Mouse (Mus musculus) right cerebral cortex, postnatal 25 days (tissue): ENCODE measurements around the gene Cdh4.

Experiments
- DNase-seq: peaks from one replicate; pipeline ENCODE4 v3.0.0; 2022

Cdh4 gene

DNA sequence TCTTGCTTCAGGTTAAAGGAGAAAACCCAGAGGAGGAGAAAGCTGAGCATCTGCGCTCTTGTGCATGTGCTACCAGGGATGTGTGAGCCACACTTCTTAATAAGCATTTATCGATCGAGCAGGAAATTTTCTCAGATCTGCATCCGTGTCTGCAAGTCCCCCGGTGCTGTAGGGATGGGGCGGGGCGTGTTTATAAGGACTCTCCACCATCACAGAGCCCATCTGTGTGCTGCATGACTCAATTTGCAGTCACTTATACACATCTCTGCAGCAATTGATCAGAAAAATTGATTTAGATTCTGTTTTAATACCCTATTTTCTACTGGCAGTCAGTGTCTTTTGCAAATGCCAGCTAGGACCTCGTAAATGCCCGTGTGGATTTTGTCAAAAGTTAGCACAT is 311.6 kb downstream of the Cdh4 start:
- DNase-seq = no peak

DNA sequence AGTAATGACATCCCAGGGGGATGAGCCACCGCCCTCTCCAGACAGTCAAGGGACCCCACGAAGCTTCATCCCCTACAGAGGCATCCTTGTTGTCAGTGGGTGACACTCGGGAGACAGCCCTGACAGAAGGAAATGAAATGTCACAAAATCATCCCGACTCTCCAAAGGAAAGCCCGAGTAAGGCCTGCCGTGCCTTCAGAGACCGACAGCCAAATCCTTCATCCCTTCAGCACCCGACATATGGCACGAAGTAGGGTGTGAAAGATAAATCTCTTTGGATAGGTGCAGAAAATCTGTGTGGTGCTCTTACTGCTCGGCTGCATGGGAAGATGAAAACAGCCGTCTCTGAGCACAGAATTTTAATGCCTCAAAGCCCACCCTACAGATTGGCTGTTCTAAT is 312.5 kb downstream of the Cdh4 start:
- DNase-seq = no peak

GRCm38 (mm10) chr2:179761718-179762441 is 319.6 kb downstream of the Cdh4 start:
- no peak for DNase-seq

- peak; percentile 64 for DNase-seq
Measured at GRCm38 (mm10) chr2:179762521-179763305, 320.5 kb downstream of the Cdh4 start.

GRCm38 (mm10) chr2:179764460-179764859 is 322.2 kb downstream of the Cdh4 start:
- DNase-seq = no peak

GRCm38 (mm10) chr2:179766664-179767526 is 324.7 kb downstream of the Cdh4 start:
- no peak for DNase-seq

DNA sequence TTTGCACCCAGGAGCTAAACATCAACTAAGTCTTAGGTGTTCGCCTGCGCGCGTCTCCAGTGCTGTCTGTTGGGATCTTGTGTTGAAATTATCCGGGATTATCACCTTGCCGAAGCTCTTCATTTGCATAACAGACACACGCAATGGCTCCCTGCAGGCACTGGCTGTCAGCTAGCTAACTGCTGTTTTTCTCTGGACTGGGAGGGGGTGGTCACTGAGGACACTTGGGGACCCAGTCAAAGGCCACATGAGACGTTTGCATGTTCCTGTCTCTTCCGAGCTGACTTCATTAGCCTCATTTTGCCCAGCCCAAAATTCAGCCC is 325.3 kb downstream of the Cdh4 start:
- DNase-seq = no peak

DNA sequence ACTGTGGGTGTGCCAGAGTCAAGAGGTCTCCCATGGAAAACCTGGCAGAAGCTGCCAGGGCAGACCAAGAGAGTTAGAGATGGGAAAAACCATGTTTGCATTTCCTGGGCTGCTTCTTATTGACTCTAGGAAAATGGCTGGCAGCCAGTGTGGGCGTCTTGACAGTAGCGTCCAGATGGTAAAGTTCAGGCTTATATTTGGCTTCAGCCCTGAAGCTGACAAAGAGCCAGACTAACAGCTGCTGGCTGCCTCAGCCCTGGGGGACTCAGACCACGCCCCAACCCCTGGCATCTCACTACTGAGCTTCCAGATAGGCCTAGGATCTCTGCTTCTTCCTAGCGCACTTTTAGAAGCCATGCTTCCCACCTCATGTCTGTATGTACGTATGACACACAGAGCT is 326.9 kb downstream of the Cdh4 start:
- no peak for DNase-seq

GRCm38 (mm10) chr2:179769943-179770342 is 327.7 kb downstream of the Cdh4 start:
- no peak for DNase-seq

DNA sequence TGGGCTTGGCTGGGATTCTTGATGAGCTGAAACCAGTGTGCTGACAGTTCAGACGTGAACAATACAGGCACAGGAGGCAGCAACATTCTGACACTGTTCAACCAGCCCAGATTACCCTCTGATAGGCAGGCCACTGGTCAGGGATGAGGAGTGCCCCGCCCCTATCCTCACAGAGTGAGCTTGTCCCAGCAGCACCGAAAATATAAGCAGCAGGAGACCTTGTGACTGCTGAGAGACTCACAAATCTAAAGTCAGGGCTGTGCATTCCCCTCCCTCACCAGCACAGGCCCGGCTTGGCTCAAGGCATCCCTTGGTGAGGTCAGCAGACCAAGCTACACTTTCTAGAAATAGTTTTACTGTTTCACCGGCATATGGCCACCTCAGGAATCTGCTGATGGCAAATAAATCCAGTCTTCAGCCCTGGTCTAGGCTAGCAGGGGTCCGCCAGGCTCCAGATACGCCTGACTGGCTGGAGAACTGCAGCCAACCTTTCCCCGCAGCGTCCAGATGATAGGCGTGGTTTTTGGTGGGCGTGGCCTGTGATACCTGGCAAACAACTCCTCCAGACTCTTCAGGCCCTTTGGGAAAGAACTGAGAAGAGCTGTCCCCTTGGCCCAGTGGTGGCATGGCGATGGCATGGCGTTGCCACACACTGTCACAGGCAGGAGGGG is 332.3 kb downstream of the Cdh4 start:
- no peak for DNase-seq

GRCm38 (mm10) chr2:179775999-179776705 is 333.9 kb downstream of the Cdh4 start:
- DNase-seq = no peak

DNA sequence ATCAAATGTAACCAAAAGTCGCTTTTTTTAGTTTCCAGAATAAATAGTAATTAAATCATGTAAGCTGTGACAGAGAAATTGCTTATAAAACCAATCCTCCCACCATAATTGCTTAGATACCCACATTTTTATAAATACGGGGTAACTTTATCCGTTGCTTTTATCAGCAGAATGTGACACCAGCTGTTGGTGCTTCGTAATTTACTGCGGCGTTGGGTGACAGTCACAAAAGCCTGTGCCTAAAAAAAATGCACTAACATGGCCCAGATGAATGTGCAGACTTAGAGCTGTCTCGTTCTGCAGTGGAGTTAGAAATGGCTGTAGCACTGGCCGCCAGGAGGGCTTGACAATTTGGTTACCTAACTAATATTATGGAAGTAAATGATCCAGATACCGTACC is 337.0 kb downstream of the Cdh4 start:
- DNase-seq = no peak

- DNase-seq = no peak
Measured at GRCm38 (mm10) chr2:179780961-179781360, 338.7 kb downstream of the Cdh4 start.

DNA sequence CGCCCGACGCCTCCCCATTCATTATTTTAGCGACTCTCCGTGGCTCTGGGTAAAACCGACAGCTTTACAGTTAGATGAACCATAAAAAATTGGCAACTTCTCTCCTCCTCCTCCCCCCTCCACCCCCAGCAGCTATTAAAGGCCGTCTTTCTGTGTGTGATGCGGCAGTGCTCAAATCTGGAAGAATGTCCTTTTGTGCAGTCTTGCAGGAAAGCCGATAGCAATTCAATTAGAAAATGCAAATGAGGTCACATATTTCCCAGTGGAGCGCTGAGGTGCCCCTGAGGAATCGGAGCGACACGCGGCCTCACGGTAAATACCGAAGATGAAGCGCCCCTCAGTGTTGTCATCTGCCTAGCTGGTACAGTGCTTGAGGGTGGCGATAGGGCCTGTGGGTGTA is 345.0 kb downstream of the Cdh4 start:
- DNase-seq = no peak

- DNase-seq = no peak
Measured at GRCm38 (mm10) chr2:179787797-179788196, 345.6 kb downstream of the Cdh4 start.

- DNase-seq = no peak
Measured at GRCm38 (mm10) chr2:179790684-179791083, 348.5 kb downstream of the Cdh4 start.

DNA sequence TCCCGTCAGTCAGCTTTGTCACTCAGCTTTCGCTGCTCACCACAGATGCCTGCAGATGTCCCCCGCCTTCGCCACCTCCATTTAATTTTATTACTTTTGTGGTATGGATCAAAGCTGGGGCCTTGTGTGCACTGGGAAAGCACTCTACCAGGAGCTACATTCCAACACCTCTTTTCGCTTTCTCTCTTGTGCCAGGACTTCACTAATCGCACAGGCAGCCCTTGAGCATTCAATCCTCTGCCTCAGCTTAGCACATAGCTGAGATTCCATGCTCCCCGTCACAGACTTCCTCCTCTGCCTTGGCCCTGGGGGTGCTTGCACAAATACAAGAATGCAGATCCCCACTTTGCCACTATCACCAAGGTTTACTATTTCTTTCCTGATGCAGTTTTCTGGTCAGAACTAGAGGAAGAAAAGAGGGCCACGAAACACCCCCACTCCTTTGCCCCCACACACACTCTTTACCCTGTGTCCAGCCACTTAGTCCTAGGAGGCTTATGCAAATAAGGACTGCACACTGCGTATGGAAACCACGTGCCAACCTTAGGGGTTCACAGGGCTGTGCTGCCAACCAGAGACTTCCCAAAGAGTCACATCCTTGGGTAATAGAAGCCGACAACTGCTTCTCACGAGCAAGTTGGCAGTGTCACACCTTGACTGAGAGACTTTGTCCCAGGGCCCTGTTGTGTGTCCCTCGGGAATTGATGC is 350.3 kb downstream of the Cdh4 start:
- no peak for DNase-seq

GRCm38 (mm10) chr2:179794354-179794753 is 352.1 kb downstream of the Cdh4 start:
- DNase-seq = no peak

- DNase-seq = no peak
Measured at GRCm38 (mm10) chr2:179795452-179795851, 353.2 kb downstream of the Cdh4 start.

- DNase-seq = peak; percentile 69
Measured at GRCm38 (mm10) chr2:179799906-179800532, 357.8 kb downstream of the Cdh4 start.

- no peak for DNase-seq
Measured at GRCm38 (mm10) chr2:179801042-179801441, 358.8 kb downstream of the Cdh4 start.
